Mouse (Mus musculus) forebrain, embryonic 14.5 days (tissue): Measurements from ENCODE around the gene Krtap11-1. TPM values are rescaled to one million over a fixed set of nuclear protein-coding genes. Genes with fewer than 3 reads are reported as not detected.
A peak's percentile ranks its signal among the peaks of the same experiment; 100 is the strongest.

Source experiments
- ATAC-seq: fragments of 200-750 bp; cut with Nextera tagmentation; 2 replicates; pipeline ENCODE4 v1.8.0; 2017; ENCODE audit warnings: mild to moderate bottlenecking, moderate library complexity
- DNase-seq: peaks from one replicate; pipeline ENCODE4 v3.0.0-alpha.2; 2015; ENCODE audit warnings: low spot score
- H3K27ac ChIP-seq: fragments of 300-500 bp; sonication (generic); 2 replicates; pipeline ENCODE4 v1.5.1; 2014; ENCODE audit warnings: low read depth, mild to moderate bottlenecking, control low read depth, low read length, moderate library complexity
- H3K27me3 ChIP-seq: fragments of 300-500 bp; sonication (generic); replicated peaks from 2 replicates; pipeline ENCODE4 v1.6.1; 2014; ENCODE audit warnings: low read length, control low read depth, mixed read lengths; ENCODE audit not compliant: control insufficient read depth, insufficient read depth
- H3K36me3 ChIP-seq: fragments of 300-500 bp; sonication (generic); 2 replicates; pipeline ENCODE4 v1.6.1; 2014; ENCODE audit warnings: low read length, control low read depth; ENCODE audit not compliant: control insufficient read depth, insufficient read depth
- H3K4me1 ChIP-seq: fragments of 300-500 bp; sonication (generic); 2 replicates; pipeline ENCODE4 v1.6.1; 2014; ENCODE audit warnings: antibody characterized with exemption, low read length, control low read depth; ENCODE audit not compliant: control insufficient read depth, insufficient read depth
- H3K4me2 ChIP-seq: fragments of 300-500 bp; sonication (generic); 2 replicates; pipeline ENCODE4 v1.6.1; 2014; ENCODE audit warnings: mild to moderate bottlenecking, control low read depth, low read length
- H3K4me3 ChIP-seq: fragments of 300-500 bp; sonication (generic); 2 replicates; pipeline ENCODE4 v1.5.1; 2014; ENCODE audit warnings: low read depth, low read length, control low read depth
- H3K9ac ChIP-seq: fragments of 300-500 bp; sonication (generic); 2 replicates; pipeline ENCODE4 v1.6.1; 2014; ENCODE audit warnings: mild to moderate bottlenecking, low read length, control low read depth, moderate library complexity
- H3K9me3 ChIP-seq: fragments of 300-500 bp; sonication (generic); replicated peaks from 2 replicates; pipeline ENCODE4 v1.6.1; 2016; ENCODE audit warnings: low read length, control low read depth, mixed read lengths; ENCODE audit not compliant: control insufficient read depth
- WGBS: fragments of 180-500 bp; shearing (Covaris S2); extraction: QIAGEN DNeasy Blood & Tissue Kit; methylation state at CpG from one replicate; pipeline ENCODE4 v1.1.7; 2014; 5-methylcytosine and 5-hydroxymethylcytosine counted together
- polyA plus RNA-seq: library from polyadenylated mRNA; unstranded; fragments of >200 nt; fragmentation: Nextera tagmentation; extraction: Ambion mirVana; gene quantifications from 2 replicates; pipeline ENCODE4 v1.2.1, GENCODE M21; 2014

The Krtap11-1 gene
- polyA plus RNA-seq, 1 experiment from 2014 or later, result not detected

DNA sequence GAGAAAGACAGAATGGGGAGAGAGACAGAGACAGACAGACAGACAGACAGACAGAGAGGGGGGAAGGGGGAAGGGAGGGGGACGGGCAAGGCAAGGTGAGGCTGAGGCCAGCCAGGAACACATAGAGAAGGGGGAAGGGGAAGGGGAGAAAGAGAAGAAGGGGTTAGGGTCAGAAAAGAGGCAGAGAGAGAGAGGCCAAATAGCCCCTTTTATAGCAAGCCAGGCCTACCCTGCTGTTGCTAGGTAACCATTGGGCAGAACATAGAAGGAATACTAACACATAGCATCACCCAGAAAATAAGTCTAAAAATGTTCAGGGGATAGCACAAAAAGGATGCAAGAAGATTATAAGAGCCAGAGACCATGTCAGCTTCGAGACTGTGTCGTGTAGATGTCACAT, 42.6 kb downstream of the Krtap11-1 start:
- 52% methylated on average over 3 of the region's 3 CpGs for WGBS
- Histone ChIP-seq H3K27ac (no peak overlapping the region), H3K36me3 (no peaks in the 10 kb centered on the region), H3K4me3 (no peak overlapping the region), H3K9me3 (no peaks in the 10 kb centered on the region), H3K4me1 (peaks cover 28% of the 10 kb centered on the region), H3K27me3 (no peaks in the 10 kb centered on the region), H3K4me2 (no peak overlapping the region), H3K9ac (no peak overlapping the region)
- peak; percentile 19; the same call in 1 of the 2 replicates for ATAC-seq
- peak; percentile 42 for DNase-seq

DNA sequence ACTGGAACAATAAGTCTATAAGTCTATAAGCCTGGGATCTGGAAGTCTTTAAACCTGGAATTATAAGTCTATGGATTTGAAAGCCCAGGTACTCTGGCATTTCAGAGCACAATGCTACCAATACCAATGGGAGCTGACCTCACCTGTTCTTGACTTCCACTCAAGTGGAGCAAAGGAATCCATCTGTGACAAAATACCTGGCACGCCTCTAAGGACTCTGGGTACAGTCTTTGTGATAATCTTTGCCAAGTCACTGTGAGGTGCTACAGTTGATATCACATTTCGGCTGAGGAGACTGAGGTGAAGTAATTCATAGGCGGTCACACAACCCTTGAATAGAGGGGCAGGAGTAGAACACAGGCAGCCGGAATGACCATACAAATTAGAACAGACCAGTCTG, 50.0 kb downstream of the Krtap11-1 start:
- H3K4me2 ChIP-seq, result no peak overlapping the region
- ATAC-seq (no peak), DNase-seq (no peak)
- no peaks in the 10 kb centered on the region for H3K36me3 ChIP-seq
- no peaks in the 10 kb centered on the region for H3K4me1 ChIP-seq
- H3K27ac ChIP-seq, result no peak overlapping the region
- H3K4me3 ChIP-seq, result no peak overlapping the region
- no peaks in the 10 kb centered on the region for H3K27me3 ChIP-seq
- H3K9me3 ChIP-seq, result no peaks in the 10 kb centered on the region
- no peak overlapping the region for H3K9ac ChIP-seq
- 87% methylated on average over 4 of the region's 4 CpGs for WGBS

DNA sequence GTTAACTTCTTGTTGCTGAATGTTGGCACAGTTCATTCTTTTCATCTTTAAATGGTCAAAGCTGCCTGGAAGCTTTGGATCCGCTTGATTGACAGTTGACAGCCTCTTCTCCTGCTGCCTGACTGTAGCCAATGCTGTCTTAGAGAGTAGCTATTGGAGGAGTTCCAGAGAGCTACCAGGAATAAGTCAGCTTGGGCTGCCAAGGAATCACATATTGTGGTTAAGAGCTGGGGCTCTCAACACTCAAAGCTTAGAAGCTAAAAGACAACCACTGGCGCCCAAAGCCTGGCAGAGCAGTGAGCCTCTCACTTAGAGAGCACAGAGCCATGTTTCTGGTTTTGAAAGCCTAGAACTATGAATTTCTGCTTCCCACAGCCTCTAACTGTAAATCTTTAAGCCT, 50.4 kb downstream of the Krtap11-1 start:
- no peaks in the 10 kb centered on the region for H3K4me1 ChIP-seq
- 84% methylated on average over 2 of the region's 2 CpGs for WGBS
- DNase-seq, result peak; percentile 79
- no peaks in the 10 kb centered on the region for H3K9me3 ChIP-seq
- H3K36me3 ChIP-seq, result no peaks in the 10 kb centered on the region
- no peak overlapping the region for H3K27ac ChIP-seq
- H3K9ac ChIP-seq, result no peak overlapping the region
- H3K4me3 ChIP-seq, result no peak overlapping the region
- no peak overlapping the region for H3K4me2 ChIP-seq
- H3K27me3 ChIP-seq, result no peaks in the 10 kb centered on the region
- peak; percentile 71; the same call in 1 of the 2 replicates for ATAC-seq

Other genes with a start within 250 kb of the Krtap11-1 start
- gene Krtap21-1, start 167.3 kb downstream of the Krtap11-1 start, polyA plus RNA-seq, result not detected in 2 replicates
- gene Krtap6-2, start 151.1 kb downstream of the Krtap11-1 start, polyA plus RNA-seq, result not detected in 2 replicates
- gene Krtap8-1, start 83.2 kb downstream of the Krtap11-1 start, polyA plus RNA-seq, result not detected in 2 replicates
- not detected in 2 replicates for gene Krtap7-1, start 62.9 kb downstream of the Krtap11-1 start, polyA plus RNA-seq